Mouse (Mus musculus): ENCODE data around the gene Gm5862.
"Not testable (repeated sequence)": the region's sequence is repeated elsewhere in the genome, so short reads cannot be mapped to it uniquely, and the experiment has no call there.

DNA sequence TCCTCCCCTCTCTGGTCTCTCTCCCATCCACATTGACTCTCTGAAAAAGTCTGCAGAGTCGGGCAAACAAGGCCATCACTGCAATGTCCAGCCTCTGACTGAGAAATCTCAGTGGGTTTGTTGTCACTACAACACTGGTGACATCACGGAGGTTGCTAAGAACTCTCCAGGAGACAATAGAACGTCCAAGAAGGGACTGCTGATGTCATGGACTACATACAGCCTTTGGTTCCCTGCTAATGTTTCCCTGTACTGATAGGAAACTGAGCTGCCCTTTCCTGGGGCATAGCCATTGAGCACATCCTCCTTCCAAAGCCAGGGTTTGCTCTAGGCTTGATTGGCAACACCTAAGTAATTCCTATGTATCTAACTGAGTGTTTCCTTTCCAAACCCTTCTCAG, at the start of gene Gm5862:
- not testable (repeated sequence) for TF ChIP-seq CTCF (IDR thresholded peaks at IDR 0.05; ENCODE audit: borderline replicate concordance, insufficient read depth, low read length); POLR2A (IDR thresholded peaks at IDR 0.05; ENCODE audit: low read depth, low read length)
